Mouse (Mus musculus) MN1 (cell line): ENCODE results near the gene Dapl1.
A peak's percentile ranks its signal among the peaks of the same experiment; 100 is the strongest.

ENCODE experiments used
- DNase-seq: peaks from one replicate; pipeline ENCODE4 v3.0.0-alpha.2; 2016; ENCODE audit warnings: low spot score

Gene Dapl1

GRCm38 (mm10) chr2:59484438-59484837 is at the start of gene Dapl1:
TSS of gene Dapl1 (plus strand) at chr2:59484653.
- peak; percentile 10 for DNase-seq

GRCm38 (mm10) chr2:59434820-59435219 is 49.6 kb upstream of the Dapl1 start:
- no peak for DNase-seq

GRCm38 (mm10) chr2:59437684-59438393 is 46.6 kb upstream of the Dapl1 start:
- DNase-seq = peak; percentile 89

GRCm38 (mm10) chr2:59438479-59438935 is 45.9 kb upstream of the Dapl1 start:
- DNase-seq = peak; percentile 87

GRCm38 (mm10) chr2:59439824-59440223 is 44.6 kb upstream of the Dapl1 start:
- no peak for DNase-seq

- peak; percentile 45 for DNase-seq
Observed at GRCm38 (mm10) chr2:59440481-59440880, 44.0 kb upstream of the Dapl1 start.

GRCm38 (mm10) chr2:59441681-59442080 is 42.8 kb upstream of the Dapl1 start:
- DNase-seq = no peak

GRCm38 (mm10) chr2:59446671-59447070 is 37.8 kb upstream of the Dapl1 start:
- DNase-seq = no peak

GRCm38 (mm10) chr2:59447712-59448111 is 36.7 kb upstream of the Dapl1 start:
- DNase-seq = no peak

- DNase-seq = no peak
Observed at GRCm38 (mm10) chr2:59448516-59448915, 35.9 kb upstream of the Dapl1 start.

- DNase-seq = no peak
Observed at GRCm38 (mm10) chr2:59448921-59449320, 35.5 kb upstream of the Dapl1 start.

GRCm38 (mm10) chr2:59451675-59452074 is 32.8 kb upstream of the Dapl1 start:
- DNase-seq = no peak

GRCm38 (mm10) chr2:59452102-59452501 is 32.4 kb upstream of the Dapl1 start:
- no peak for DNase-seq

- DNase-seq = no peak
Observed at GRCm38 (mm10) chr2:59462086-59462485, 22.4 kb upstream of the Dapl1 start.

- no peak for DNase-seq
Observed at GRCm38 (mm10) chr2:59463428-59464182, 20.8 kb upstream of the Dapl1 start.

GRCm38 (mm10) chr2:59465671-59466070 is 18.8 kb upstream of the Dapl1 start:
- DNase-seq = no peak

- DNase-seq = no peak
Observed at GRCm38 (mm10) chr2:59466358-59466757, 18.1 kb upstream of the Dapl1 start.

GRCm38 (mm10) chr2:59467085-59467484 is 17.4 kb upstream of the Dapl1 start:
- no peak for DNase-seq

GRCm38 (mm10) chr2:59467976-59468375 is 16.5 kb upstream of the Dapl1 start:
- no peak for DNase-seq

- DNase-seq = no peak
Observed at GRCm38 (mm10) chr2:59469590-59470245, 14.7 kb upstream of the Dapl1 start.

GRCm38 (mm10) chr2:59470326-59471031 is 14.0 kb upstream of the Dapl1 start:
- no peak for DNase-seq
